16 mouse cellular contexts compared by ENCODE assay signal in genomic region chr17:49149896-49150295, GRCm38 (mm10).
"Had no signal": no experiment of that assay in that cellular context is flagged by ENCODE, and none has a peak within 500 bp of the region (broad histone marks: within the 10 kb centered on the region; RNA-seq: fewer than 3 reads in every experiment).

No protein-coding gene starts in this region.

- H3K36me3 ChIP-seq: neural tube, embryonic 13.5 days; neural tube, embryonic 15.5 days; stomach, embryonic 15.5 days had no signal

- H3K9ac ChIP-seq: neural tube, embryonic 13.5 days; neural tube, embryonic 15.5 days; stomach, embryonic 15.5 days had no signal

- H3K4me3 ChIP-seq: neural tube, embryonic 13.5 days; neural tube, embryonic 15.5 days; stomach, embryonic 15.5 days had no signal

- DNase-seq: retina, postnatal 1 day; right cerebral cortex, adult 18-20 months; right cerebral cortex, postnatal 14 days; right cerebral cortex, postnatal 25 days; right cerebral cortex, postnatal 4 days; spleen, adult 18-20 months; thymus, adult 18-20 months; thymus, adult 2 months; thymus, postnatal 14 days; thymus, postnatal 25 days; thymus, postnatal 36 days; thymus, postnatal 4 days had no signal

- H3K27me3 ChIP-seq: neural tube, embryonic 13.5 days; neural tube, embryonic 15.5 days; stomach, embryonic 15.5 days had no signal

- H3K9me3 ChIP-seq: neural tube, embryonic 13.5 days; neural tube, embryonic 15.5 days; stomach, embryonic 15.5 days had no signal

- H3K27ac ChIP-seq: neural tube, embryonic 13.5 days; neural tube, embryonic 15.5 days; stomach, embryonic 15.5 days; stomach, postnatal 0 days had no signal

- H3K4me1 ChIP-seq: neural tube, embryonic 15.5 days had no signal

- H3K4me2 ChIP-seq: neural tube, embryonic 13.5 days; neural tube, embryonic 15.5 days; stomach, embryonic 15.5 days had no signal
